Mouse (Mus musculus) liver (tissue): Measurements from ENCODE around the gene Cracr2a.
"Not testable (repeated sequence)": the region's sequence is repeated elsewhere in the genome, so short reads cannot be mapped to it uniquely, and the experiment has no call there.

Source experiments
- DNase-seq: peaks from one replicate; pipeline ENCODE4 v3.0.0-alpha.2; 2020; ENCODE audit warnings: mixed read lengths

Gene Cracr2a

GRCm38 (mm10) chr6:127561231-127562020, at the start of gene Cracr2a:
Gene Cracr2a, plus strand, starts transcription at chr6:127561338.
- DNase-seq: peak; percentile 85

DNA sequence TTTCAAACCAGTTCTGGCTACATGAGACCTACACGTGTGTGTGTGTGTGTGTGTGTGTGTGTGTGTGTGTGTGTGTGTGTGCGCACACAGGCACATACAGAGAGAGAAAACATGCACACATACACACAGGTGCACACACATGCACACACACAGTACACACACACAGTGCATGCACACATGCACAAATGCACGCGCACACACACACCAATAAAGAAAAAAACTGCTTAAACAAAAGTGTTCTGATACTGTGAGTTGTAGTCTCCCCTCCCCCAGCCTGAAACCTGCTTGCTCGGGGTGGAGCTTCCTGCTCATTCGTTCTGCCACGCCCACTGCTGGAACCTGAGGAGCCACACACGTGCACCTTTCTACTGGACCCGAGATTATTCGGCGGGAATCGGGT, 47.4 kb upstream of the Cracr2a start:
- not testable (repeated sequence) for DNase-seq

DNA sequence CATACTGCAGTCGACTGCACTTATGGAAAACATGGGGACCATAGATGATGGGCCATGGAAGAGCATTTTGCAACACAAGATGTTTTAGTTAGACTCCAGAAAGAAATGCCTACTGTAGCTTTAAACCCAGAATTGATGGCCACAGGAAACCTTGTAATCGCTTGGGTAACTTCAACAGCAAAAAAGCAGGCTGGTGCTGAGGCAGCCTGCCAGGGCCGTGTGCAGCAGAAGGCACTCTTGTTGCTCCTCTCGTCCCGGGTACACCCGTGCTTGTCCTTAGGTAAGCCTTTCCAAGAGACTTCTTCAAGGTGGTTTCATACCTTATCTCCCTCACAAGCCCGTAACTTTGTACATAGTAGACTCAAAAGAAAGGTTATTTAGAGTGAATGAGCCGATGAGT, 40.0 kb upstream of the Cracr2a start:
- DNase-seq: no peak

DNA sequence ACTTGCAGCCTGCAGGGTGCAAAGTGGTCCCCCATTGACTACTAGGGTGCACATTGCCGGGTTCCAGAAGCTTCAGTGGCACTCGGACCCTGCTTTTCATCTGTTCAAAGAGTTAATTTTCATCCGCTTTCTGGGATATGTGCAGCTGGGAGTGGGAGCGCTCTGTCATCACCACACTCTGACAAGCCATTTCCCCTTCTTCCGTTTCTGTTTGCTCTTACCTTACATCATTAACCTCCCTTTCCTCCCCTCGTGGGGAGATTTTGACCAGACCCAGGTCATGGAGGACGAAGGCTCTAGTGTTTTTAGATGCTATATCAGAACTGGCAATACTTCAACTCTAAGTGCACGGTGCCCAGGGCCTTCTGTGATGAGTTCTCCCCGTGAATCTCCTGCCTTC, 38.8 kb upstream of the Cracr2a start:
- no peak for DNase-seq

- peak; percentile 75 for DNase-seq
These were observed 36.7 kb upstream of the Cracr2a start for GRCm38 (mm10) chr6:127524442-127524841.

DNA sequence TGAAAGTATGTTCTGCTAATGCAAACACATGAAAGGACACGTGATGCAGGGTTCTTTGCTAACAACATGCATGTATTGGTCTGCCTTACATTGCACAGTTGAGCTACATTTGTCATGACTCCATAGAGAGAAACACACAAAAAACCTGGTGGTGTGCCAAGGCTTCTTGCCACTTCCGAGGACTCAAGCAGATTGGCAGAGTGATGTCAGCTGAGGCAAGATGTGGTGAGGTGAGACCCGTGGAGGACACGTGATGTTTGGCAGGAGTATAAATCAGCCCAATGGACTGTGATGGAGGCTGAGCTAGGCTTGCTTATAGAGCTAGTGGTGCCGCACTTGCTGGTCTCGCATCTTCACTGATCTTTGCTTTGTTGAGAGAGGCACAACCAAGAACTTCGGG, 32.5 kb upstream of the Cracr2a start:
- DNase-seq: no peak

DNA sequence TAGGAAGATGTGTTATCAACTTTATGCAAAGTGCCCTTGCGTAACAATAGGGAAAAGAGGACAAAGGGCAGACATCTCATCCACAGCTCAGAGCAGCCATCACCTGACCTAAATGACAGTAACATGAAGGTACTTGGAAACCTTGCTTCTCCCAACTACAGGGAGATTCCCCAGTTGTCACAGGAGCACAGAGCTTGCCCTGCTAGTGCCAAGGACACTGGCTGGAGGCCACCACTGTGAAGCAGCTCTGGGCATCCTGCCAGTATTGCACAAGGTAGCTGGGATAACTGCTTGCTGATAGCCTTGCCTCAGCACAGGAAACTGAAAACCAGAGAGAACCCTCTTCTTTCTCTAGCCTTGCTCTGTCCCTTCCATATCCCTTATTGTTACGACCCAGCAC, 31.7 kb upstream of the Cracr2a start:
- DNase-seq: peak; percentile 55

DNA sequence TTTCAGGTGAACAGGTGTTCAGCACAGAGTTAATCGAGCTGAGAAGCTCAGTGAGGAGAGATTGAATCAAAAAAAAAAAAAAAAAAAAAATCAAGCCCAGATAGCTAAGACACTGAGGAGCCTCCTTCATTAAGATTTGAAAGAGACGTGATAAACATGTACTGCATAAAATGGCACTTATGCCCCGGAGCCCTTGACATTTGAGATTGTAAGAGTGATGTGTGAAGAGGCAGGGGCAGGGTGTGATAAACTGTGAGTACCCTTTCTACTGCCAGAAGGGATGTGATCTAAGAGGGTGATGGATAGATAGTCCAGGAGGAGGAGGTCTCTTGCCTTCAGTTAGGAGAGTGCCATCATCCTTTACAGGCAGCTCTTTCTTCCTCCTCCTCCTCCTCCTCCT, 30.9 kb upstream of the Cracr2a start:
- no peak for DNase-seq

DNA sequence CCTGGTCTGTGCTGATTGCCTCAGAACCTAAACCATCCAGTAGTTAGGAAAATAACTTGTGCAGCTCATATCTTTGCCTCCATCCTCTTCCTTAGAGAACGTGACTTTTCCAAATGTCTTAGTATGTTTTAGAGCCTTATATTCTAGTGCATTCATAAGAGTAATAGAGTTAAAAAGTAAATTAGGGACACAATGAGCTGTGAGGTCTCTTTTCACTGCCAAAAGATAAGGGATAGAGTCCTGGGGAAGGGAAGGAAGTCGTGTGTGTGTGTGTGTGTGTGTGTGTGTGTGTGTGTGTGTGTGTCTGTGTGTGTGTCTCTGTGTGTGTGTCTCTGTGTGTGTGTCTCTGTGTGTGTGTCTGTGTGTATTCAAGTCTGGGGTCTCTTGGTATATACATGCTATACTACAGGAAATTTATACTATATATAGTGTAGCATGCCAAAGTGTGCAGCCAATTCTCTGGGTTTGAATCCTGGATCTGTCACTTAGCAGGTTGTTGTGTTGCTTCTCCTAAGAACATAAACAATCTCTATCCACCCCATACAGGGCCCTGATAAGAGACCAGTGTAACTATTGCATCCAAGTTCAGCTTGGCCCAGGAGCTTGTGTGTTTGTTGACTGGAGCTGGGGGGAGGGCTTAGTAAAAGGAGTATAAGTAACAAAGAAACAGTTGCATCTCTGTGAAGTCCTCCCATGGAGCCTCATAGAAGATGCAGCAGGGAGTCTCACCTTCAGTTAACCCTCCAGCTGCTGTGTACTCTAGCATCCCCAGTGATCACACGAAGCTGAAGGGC, 29.5 kb upstream of the Cracr2a start:
- no peak for DNase-seq

- DNase-seq: no peak
These were observed 28.8 kb upstream of the Cracr2a start for GRCm38 (mm10) chr6:127532304-127532703.

DNA sequence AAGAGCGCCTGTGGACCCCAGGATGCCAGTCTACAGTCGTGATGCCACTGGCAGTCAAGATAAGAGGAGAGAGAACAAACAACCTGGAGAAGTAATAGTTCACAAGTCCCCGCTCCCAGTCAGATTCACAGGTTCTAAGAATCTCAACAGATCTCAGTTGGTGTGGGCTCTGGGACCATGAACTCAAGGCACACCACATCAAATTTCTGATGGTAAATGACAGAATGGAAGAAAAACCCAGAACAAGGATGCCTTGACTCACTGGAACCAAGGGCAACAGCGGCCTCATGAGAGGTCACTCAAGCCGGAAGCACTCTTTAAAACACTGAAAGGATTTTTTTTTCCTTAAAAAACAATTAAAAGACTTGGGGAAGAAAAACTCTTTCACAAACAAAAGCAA, 27.4 kb upstream of the Cracr2a start:
- DNase-seq: no peak

DNA sequence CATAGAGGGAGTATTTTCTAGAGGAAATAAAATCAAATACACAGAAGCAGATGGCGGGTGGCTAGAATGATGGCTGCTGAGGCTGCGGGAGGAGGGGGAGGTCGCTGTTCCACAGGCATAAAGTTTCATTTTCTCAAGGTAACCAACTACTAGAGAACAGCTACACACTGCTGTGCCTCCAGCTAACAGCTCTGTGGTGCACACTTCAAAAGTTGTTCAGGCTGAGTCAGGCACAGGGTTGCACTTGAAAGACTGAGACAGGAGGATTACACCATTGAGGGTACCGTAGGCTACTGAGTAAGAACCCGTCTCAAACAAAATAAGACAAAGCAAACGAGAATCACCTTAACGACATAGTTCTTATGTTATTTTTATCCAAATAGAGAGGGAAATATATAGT, 24.1 kb upstream of the Cracr2a start:
- DNase-seq: no peak

DNA sequence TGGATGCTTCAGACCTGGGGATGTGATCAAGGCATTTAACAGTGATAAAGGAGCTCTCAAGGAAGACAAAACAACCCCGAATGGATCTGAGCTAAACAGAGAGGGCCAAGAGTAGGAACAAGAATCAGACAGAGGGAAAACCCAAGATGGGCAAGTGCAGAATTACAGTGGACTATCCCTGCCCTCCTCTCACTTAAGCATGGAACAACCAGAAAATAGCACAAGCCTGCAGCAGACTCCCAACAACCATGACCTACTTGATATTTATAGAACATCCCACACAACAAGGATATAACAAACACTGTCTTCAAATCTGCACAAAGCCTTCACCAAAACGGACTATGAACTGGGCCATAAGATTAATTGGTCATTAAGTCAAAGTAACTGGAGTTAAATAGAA, 23.0 kb upstream of the Cracr2a start:
- no peak for DNase-seq

GRCm38 (mm10) chr6:127539226-127539625, 21.9 kb upstream of the Cracr2a start:
- no peak for DNase-seq

DNA sequence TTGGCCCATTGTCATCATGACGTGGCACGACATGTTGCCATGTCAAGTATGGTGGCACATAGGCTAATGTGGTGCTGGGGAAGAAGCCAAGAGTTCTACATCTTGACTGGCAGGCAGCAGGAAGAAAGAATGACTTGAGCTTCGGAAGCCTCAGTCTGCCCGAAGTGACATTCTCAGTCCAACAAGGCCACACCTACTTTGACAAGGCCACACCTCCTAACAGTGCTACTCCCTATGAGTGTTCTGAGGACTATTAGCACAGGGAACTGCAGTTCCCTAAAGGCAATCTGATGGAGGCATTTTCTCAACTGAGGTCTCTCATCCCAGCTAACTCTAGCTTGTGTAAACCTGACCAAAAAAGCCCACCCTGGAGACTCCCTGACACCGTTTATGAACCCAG, 21.5 kb upstream of the Cracr2a start:
- no peak for DNase-seq

DNA sequence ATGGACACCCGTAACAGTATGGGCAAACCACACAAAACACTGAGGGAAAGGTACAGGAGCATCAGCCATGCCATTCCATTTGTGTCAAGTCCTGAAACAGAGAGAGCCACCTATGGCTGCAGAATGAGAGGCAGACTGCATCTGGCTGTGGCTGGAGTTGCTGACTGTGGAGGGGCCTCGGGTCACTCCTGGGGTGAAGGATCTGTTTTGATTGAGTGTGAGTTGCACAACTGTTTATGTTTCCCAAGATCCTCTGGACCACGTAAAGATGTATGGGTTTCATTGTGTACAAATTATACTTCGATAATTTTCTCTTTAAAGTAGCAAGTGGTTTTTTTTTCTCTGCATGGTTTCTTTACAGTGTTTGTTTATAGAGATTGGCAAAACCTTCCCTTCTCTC, 20.6 kb upstream of the Cracr2a start:
- no peak for DNase-seq

- peak; percentile 26 for DNase-seq
These were observed 19.3 kb upstream of the Cracr2a start for GRCm38 (mm10) chr6:127541617-127542374.

DNA sequence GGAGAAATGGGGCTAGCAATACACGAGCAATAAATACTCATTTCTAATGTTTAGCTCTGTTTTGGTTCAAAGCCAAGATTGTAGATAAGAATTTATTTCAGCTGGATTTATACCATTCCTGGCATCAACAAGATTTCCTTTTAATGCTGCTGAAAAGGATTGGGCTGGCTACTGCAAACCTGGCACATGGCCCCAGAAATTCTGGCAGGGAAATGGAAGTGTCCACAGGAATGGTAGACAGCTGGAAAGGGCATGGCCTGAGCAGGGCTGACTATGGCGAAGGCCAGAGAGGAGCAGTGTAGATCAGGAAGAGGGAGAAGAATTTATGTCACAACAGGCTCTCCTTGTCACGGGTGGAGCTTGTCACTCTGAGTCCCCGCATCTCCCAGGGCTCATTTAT, 14.5 kb upstream of the Cracr2a start:
- no peak for DNase-seq

DNA sequence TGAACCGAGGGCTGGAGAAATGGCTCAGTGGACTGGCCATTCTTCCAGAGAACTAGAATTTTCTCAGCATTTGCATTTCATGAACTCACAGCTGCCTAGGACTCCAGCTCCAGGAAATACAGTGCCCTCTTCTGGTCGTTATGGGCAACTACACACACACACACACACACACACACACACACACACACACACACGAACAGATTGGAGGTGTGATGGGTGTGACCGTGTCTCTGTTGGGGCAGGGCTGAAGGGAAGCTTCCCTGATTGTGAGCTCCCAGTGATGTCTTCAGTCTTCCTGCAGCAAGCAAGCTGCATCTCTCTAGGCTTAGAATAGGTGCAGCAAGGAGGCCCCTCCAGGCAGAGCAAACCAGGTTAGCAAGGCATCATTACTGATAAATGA, 8.2 kb upstream of the Cracr2a start:
- no peak for DNase-seq

DNA sequence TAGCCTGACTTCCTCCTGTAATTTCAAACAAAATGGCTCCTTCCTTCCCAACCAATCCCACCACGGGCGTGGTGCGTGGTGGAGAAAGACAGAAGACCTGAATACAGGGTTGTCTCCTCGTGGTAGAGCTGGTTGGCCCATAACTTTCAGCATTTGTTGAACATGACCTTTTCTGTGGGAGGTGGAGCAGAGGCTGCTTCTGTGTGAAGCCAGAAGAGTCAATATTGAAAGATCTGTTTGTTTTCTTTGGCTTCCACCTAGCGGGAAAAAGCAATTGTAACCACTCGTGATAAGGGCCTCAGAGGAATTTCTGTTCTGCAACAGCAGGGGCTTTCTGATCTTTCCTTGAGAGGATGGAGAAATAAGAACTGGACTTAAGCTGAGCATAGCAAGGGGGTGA, 5.6 kb upstream of the Cracr2a start:
- DNase-seq: no peak

DNA sequence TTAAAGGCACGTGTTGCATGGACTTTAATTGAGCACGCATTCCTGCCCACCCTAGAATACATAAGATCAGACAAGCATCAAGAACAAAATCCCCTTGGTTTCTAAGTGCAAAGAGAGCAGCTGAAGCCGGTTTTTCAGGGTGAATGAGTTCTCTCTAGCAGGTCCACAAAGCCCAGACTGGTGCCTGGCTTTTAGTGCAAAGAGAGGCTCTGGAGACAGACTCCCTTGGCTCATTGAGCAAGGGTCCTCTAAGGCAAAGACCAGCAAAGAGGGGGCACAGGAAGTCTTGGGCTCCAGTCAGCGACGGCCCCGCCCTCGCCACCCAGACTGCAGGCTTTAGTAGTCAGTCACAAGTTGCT, 287 bp upstream of the Cracr2a start:
- DNase-seq: no peak

- DNase-seq: no peak
These were observed 2.4 kb downstream of the Cracr2a start for GRCm38 (mm10) chr6:127563511-127563910.

DNA sequence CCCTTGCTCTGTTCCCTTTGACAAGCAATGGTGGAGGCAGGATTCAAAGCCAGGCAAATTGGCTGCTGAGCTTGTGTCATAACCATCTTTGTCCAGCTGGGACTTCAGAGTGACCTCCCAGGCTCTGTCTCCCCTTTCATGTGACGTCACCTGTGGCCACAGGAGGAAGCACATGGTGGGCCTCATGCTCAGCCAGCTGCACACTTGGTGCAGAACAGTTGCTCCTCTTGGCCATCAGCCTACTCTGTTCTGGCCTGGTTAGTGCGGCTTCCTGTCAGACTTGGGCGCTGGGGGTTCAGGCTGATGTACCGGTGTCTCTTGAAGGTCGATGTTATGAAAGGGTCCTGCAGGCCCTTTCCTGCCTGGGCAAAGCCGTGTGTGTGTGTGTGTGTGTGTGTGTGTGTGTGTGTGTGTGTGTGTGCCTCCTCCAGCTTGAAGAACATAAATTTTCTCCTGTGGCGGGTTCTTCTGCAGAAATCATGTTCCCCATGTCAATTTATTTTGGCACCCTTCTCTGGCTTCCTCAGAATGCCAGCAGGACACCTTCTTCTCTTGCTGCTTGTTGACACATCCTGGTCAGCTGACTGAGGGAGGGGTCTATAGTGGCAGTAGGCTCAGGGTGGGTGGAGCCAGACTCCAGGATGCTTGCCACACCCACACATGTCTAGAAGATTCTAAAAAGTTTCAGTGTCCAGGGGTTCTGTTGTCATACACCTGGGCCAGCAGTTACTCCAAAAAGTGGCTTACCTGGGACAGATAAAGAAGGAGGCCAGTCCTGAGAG, 5.0 kb downstream of the Cracr2a start:
- DNase-seq: peak; percentile 7
